Mouse (Mus musculus) right cerebral cortex, postnatal 10 days (tissue): ENCODE measurements around the gene Tdrd3.

Experiments used
- DNase-seq, 2 experiments: peaks; one replicate each; pipeline ENCODE4 v3.0.0; 2021; ENCODE audit warnings: low spot score in 2 of 2

Tdrd3 gene

DNA sequence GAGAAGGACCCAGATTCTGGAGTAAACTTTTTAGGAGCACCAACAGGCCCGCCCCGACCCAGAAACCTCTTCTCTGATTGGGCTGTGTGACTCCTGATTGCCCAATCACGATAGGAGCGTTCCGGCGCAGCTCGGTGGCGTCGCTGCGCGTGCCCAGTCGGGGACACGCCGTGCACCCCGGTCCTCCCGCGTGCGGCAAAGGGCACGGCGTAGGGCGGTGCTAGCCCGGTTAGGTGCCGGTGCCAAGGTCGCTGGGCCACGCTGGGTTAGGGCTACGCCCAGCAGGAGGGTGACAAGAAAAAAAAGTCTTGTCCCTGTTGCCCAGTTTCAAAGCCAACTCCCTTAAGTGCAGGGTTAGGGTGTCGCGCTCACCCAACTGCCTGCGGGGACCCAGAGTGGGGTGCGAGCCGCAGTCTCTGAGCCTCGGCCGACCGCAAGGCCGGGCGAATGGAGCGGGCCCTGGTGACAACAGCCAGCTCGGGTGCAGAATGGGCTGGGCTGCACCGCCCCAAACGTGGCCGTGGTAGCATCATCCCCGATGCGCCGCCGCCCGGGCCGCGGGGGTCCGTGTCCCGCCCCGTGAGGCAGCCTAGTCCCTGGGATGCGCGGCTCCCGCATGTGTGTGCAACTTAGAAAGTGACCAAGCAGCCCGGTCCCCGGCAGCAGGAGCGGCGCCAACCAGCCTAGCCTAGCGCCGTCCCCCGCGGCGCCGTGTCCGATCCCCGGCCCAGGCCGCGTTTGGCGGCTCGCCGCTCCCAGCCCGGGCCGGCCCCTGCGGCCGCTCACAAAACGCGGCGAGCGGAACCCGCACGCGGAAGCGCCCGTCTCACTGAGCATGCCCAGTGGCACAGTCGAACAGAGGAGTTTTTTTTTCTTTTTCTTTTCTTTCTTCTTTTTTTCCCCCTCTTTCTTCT, at the start of gene Tdrd3:
Tdrd3 (plus strand) TSS at position 832 of the 914 bp plus-strand sequence.
- peak; percentile 96 to 97 for DNase-seq

DNA sequence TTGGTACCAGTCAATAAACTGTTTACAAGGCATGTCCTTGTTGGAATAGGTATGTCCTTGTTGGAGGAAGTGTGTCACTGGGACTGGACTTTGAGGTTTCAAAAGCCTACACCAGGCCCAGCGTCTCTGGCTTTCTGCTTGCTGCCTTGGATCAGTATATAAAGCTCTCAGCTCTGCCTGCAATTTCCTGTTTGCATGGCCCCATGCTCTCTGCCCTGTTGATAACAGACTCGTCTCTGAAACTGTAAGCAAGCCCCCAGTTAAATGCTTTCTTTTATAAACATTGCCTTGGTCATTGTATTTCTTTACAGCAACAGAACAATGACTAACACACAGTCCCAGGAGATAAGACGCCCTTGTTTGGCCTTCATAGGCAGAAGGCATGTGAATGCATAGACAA, 49.3 kb upstream of the Tdrd3 start:
- DNase-seq, result no peak

DNA sequence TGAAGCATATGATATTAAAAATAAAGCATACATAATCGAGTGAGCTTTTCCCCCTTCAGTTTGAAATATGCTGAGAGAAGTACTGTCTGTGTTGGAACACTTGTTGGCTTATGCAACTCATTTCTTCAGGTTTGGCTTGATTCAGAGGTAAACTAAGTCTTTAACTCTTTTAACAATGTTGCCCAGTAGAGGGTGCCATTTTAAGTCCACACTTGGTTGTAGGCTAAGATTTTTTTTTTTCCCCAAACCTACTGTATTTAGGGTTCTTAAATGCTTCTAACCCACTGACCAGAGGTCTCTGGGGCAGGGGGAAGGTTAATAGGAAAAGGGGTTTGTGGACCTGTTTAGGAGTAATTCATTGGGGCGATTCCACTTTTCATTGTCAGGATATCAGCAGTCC, 33.4 kb upstream of the Tdrd3 start:
- no peak for DNase-seq

DNA sequence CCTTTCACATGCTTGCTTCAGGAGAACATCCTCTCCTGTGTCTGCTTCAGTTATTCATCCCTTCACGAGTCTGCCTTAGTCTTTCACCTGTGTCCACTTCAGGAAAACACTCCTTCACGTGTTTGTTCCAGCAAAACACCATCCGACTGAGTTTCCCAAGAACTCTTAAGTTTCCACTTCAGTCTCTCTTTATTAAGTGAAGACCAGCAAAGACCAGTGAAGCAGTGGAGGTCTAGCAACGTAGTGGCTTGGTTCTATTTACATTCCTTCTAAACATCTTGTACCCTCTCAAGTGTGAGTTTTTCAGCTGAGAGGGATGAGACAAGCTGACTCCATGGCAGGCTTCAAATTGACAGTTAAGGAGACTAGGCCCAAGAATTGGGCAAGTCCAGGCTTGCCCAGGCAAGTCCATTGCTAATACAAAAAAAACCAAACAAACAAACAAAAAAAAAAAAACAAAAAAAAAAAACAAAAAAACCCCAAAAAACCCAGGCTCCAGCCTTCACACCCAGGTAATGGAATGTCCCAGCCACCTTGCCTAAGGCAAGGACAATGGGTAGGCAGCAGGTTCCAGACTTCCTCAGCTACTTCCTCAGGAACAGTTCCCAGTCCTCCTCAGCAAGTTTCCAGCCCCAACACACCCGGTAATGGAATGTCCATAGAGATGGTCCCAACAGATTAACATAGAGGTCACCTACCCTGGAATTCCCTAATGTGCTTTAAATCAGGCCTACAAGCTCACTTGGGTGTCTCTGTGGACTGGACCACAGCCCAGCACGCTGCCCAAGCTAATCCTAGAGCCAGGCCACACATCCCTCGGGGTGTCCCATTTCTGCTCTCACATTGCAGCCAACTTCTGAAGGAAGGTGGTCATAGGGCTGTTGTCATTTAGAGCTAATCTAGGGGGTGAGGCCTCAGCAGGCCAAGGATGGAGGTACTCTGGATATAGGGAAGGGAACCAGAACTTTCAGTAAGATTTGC, 31.9 kb upstream of the Tdrd3 start:
- DNase-seq, result no peak

DNA sequence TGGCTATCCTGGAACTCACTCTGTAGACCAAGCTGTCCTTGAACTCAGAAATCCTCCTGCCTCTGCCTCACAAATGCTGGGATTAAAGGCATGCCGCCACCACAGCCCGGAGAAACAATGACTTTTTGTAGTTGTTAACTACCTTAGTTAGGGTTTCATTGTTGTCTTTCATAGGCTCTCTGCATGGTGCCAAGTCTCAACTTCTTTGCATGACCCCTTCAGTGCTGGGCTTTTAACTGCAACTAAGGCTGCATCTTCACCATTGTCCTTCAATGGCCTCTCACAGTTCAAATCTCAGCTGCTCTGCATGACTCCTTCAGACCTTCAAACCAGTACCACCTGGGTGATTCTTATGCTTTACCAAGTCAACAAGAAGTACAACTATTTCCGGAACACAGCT, 23.3 kb upstream of the Tdrd3 start:
- no peak for DNase-seq

DNA sequence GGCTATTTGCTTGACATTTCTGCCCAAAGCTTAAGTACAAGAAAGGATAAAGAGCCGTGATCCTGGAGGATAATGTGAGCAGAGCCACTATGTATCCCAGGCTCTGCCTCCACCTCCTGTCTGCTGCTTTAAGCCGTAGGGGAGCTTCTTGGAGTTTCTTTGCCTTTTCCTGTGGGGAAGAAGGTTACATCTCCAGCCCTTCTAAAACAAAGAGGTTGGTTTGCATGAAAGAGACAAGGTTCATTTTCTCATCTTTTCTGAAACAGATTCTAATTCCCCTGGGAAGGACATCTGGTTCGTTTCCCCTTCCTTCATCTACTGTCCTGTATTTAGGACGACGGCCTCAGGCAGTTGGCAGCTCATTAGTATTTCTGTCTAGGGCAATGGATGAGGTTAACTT, 19.8 kb upstream of the Tdrd3 start:
- no peak for DNase-seq

DNA sequence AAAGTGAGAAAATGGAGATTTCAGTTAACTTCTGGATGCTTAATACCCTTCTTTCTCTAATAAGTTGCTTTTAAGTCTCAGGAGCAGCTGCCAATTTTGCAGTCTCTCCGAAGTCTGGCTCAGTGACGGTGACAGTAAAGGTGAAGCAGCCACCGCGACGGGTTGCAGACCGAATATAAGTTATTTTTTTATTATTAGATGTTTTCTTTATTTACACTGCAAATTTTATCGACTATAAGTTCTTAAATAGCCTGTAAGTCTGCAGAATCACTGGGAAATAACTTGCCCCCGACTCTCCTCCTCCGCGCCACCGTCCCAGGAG, 992 bp upstream of the Tdrd3 start:
- no peak for DNase-seq

DNA sequence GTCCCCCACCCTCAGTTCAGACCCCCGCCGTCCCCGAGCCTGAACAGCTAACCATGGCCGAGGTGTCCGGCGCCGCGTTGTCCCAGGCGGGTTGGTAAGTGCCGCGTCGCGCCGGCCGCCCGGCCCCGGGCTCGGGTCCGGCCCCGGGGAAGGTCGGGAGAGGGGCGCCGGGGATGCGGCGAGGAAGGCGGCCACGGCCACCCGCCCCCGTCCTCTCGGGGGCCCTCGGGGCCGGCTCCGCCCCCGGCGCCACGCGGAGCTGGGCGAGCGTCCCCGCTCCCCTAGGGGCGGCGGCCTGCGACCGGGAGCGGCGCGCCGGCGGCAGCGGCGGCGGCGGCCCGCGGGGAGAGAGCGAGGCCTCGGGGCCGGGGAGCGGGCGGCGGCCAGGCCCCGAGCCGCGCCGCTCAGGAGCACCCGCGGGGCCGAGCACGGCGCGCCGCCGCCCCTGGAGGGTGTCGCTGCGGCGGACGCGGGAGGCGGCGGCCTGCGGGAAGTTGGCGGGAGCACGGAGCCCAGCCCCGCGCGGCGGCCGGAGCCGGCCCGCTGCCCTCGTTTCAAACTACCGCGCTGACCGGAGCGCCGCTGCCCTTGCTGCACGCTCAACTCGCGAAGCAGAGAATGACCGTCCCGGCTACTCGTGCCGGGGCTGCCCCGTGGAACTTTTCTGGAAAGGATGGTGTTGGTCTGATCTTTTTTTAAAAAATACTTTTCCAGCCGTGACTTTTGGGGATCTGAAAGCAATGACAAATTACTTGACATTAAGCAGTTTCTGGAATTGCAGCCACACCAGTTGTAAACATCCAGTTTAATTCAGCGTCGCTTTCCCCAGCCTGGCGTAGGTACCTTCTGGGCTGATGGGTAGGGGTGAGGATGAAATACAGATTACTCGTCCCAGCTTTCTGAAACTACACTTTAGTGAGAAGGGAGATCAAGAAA, 584 bp downstream of the Tdrd3 start:
- peak; percentile 40 to 52 for DNase-seq

DNA sequence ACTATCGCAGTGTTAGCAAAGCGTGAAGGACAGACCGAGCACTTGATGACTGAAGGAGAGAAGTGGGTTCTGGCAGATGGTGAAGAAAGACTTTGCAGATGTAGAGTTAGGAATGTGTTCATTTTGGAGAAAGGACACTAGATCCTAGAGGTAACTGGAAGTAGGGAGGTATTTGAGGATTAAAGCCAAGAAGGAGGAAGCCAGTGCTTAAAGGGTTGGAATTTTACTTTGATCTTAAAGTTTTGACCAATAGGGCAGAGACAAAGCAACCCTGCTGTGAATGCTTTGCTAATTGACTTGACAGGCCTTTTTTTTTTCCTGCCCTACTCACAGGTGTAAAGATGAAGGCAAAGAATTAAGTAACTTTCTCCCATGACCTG, 1.2 kb downstream of the Tdrd3 start:
- no peak for DNase-seq

DNA sequence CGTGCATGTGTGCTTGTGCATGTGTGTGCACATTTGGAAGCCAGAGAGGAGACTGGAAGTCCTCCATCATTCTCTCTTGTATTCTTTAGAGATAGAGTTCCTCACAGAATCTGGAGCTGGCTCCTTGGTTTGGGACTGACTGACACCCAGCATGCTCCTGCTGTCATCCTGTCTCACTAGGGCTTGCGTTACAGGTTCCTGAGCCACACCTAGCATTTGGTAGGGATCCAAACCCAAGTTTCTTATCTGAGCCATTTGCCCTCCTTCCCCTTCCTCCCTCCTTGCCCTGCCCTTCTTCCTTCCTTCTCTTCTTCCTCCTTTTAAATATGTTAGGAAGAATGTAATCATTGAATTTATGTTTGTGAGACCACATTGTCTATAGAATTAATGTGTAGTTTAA, 3.3 kb downstream of the Tdrd3 start:
- no peak for DNase-seq

DNA sequence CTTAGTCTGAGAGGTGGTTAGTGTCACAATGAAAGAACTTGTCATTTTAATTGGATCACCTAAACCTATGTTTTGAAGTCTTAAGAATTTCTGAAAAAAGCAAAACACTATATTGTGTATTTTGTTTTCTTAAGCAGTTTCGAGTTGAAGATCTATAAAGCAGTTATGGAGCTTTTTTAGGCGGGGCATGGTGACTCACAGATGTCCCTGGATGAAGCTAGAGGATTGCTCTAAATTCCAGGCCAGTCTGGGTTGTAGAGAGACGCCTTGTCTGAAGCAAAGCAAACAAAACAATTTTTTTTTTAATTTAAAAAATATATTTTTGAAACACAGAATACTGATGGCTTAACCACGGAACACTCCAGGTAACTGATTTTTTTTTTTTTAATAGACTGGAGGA, 4.1 kb downstream of the Tdrd3 start:
- DNase-seq, result no peak

DNA sequence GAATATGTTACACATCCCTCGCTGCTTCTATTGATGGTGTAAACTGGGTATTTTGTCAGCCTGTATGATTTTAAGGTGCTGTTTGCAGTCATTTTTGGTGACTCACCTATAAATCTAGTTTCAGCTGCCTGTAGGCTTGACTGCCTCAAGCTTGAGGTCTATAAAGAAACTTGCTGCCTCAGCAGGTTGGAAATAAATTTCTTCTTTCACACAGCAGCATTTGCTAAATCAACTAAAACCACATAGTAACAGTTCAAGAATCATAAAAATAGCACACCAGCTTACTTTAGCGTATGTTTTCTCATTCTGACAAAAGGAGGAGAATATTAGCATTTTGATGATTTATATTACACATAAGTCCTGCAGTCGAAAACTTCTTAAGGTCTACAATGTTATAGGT, 6.0 kb downstream of the Tdrd3 start:
- no peak for DNase-seq

DNA sequence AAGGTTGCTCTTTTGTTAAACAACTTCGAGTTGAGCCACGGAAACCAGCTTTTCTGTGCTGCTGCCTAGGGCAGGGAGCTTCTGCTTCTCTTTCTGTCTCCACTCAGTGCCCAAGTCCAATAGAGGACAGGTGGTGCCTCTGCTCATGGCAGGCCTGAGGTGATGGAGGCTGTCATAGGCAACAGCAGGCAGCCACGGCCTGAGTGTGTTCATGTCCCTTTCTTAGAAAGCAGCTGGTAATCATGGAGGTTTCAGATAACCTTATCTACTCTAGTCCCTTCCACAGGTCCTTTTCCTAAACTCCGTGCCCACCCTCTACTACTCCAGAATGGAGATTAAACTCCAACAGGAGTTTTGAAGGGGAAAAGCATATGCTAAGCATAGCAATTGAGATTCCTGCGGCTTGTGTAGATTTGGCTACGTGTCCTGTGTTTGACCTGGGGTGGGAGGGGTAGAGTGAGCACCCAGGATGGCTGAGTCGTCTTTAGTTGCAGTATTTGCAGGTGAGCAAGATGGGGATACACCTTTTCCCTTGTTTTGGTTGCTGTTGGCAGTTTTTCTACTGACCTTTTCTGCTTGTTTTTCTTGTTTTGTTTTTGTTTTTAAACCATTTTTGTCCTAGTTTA, 10.0 kb downstream of the Tdrd3 start:
- no peak for DNase-seq

DNA sequence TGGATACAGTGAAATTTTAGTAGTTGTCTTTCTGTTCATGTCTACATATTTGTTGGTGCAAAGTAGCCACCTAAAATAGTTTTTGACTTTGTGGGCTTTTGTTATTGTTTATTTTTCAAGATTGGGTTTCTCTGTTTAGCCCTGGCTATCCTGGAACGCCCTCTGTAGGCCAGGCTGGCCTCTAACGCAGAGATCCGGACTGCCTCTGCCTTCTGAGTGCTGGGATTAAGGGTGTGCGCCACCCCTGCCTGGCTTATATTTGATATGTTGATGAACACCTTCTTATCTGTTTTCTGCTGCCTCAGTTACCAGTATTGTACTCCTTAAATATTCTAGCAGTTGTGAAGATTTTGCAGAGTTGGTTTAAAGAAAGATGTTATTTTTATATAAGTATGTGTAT, 10.6 kb downstream of the Tdrd3 start:
- no peak for DNase-seq

DNA sequence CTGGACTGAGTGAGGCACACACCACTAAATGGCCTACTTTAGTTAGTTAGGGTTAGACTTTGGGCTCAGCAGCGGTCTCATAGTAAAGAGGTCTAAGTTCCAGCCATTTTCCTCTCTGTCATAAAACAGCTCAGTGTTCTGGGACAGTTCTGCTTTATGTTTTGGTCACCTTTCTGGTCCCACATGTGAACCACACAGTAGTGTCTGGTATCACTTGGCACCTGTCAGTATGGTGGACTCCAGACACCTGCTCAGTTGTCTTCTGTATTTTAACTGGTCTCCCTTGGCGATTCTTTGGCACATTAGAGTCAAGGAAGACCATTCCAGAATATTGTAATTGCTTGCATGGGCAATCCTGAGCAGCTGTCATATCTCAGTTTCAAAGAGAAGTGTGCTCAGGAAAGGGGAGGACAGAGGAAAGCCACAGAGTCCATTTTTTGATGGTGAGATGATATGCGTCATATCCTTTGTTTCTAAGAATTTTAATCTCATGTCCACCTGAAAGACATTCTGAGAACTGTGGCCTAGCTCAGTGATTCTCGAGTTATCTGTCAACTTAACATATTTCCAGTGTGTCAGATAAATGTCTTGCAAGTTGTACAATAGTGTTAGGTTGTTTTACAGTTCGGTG, 11.3 kb downstream of the Tdrd3 start:
- no peak for DNase-seq

DNA sequence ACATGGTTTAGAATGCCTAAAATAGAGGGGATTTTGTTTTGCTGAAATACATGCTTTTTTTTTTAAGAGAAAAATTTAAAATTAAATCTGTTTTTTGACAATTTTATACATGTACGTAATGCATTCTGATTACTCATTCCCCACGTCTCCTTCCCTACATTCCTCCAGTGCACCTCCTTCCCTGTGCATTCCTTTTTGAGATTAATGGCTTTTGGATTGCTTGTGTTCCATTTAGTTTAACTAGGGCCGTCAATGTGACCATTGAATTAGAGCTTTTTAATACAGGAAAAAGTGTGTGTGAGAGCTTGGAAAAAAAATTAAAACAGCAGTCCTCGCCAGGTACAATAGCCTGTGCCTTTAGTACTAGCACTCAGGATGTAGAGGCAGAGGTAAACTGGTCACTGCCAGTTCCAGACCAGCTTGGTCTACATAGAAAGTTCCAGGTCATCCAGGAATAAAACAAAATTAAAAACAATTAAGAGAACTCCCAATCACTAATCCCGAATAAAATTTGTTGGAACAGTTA, 17.0 kb downstream of the Tdrd3 start:
- DNase-seq, result no peak

DNA sequence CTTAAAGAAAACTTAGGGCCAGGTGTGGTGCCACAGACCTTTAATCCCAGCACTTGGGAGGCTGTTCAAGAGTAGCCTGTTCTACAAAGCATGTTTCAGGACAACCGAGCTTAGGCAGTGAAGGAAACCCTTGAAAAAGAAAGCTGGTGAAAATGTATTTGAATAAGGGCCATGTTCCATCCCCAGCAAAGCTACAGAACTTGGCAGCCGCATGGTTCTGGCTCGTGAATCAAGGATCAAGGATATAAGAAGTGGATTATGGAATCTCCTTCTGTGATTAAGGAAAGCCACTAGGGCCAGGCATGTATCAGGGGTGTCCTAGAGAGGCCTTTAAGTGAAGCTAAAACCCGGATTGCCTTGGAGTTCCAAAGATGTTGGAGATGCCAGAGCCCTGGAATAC, 18.9 kb downstream of the Tdrd3 start:
- no peak for DNase-seq

DNA sequence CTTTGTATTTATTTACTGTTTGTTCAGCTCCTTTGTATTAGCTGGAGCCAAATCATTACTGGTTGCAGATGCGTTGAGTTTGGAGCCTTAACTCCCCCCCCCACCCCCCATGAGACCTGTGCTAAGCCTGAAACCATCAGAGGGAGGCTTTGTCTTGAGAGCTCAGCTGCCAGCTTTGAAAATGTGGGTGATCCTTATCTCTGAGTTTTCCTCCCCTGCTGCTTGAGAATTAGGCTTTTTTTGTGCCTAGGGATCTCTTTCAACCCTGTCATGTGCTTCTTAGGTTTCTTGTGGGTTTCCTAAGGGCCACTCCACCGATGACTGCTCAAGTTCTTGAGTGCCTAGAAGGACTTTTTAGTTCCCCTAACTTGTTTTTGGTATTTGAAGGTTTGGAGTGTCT, 23.3 kb downstream of the Tdrd3 start:
- DNase-seq, result no peak

DNA sequence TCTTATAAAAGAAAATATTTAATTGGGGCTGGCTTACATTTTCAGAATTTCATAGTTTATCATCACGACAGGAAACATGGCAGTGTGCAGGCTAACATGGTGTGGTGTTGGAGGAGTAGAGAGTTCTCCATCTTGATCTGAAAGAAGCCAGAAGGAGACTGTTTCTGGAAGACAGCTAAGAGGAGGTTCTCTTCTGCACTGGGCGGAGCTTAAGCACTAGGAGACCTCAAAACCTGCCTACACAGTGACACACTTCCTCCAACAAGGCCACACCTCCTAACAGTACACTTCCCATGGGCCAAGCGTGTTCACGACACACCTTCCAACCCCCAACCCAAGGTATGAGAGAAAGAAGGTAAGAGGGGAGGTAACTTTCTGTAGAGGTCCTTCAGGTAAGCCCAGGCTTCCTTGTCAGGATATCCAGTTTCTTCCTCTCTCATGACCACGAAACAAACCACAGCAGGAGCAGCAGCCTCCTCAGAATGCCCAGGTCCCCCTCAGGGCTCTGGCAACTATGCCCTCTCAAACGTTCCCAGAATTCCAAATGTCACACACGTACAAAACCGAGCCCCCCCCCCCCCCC, 30.0 kb downstream of the Tdrd3 start:
- no peak for DNase-seq
